Mouse (Mus musculus) forebrain, postnatal 0 days (tissue): ENCODE results near the gene Nr1h4. TPM values are rescaled to one million over a fixed set of nuclear protein-coding genes. Genes with fewer than 3 reads are reported as not detected.

Experiments used
- ATAC-seq: fragments of 200-750 bp; cut with Nextera tagmentation; 2 replicates; pipeline ENCODE4 v1.8.0; 2017; ENCODE audit warnings: mild to moderate bottlenecking, moderate library complexity
- DNase-seq: peaks from one replicate; pipeline ENCODE4 v3.0.0-alpha.2; 2015
- H3K27ac ChIP-seq: fragments of 300-500 bp; sonication (generic); 2 replicates; pipeline ENCODE4 v1.5.1; 2014; ENCODE audit warnings: low read depth, mild to moderate bottlenecking, antibody characterized with exemption, low read length, moderate library complexity, mixed read lengths
- H3K27me3 ChIP-seq: fragments of 300-500 bp; sonication (generic); 2 replicates; pipeline ENCODE4 v1.6.1; 2014; ENCODE audit warnings: mild to moderate bottlenecking, low read length, mixed read lengths; ENCODE audit not compliant: insufficient read depth
- H3K36me3 ChIP-seq: fragments of 300-500 bp; sonication (generic); 2 replicates; pipeline ENCODE4 v1.6.1; 2014; ENCODE audit warnings: mild to moderate bottlenecking, moderate library complexity; ENCODE audit not compliant: insufficient read depth
- H3K4me1 ChIP-seq: fragments of 300-500 bp; sonication (generic); 2 replicates; pipeline ENCODE4 v1.6.1; 2014; ENCODE audit warnings: antibody characterized with exemption; ENCODE audit not compliant: insufficient read depth
- H3K4me2 ChIP-seq: fragments of 300-500 bp; sonication (generic); 2 replicates; pipeline ENCODE4 v1.6.1; 2014; ENCODE audit warnings: low read depth, mild to moderate bottlenecking, moderate library complexity
- H3K4me3 ChIP-seq: fragments of 300-500 bp; sonication (generic); 2 replicates; pipeline ENCODE4 v1.5.1; 2014; ENCODE audit warnings: low read depth, low read length, mixed read lengths
- H3K9ac ChIP-seq: fragments of 300-500 bp; sonication (generic); 2 replicates; pipeline ENCODE4 v1.6.1; 2014; ENCODE audit warnings: mild to moderate bottlenecking
- H3K9me3 ChIP-seq: fragments of 300-500 bp; sonication (generic); 2 replicates; pipeline ENCODE4 v1.6.1; 2016; ENCODE audit warnings: low read length
- CTCF ChIP-seq: sonication (generic); IDR thresholded peaks from 2 replicates; pipeline ENCODE4 v1.5.1; 2016; ENCODE audit warnings: antibody characterized with exemption, control low read depth, low read depth
- WGBS: fragments of 180-500 bp; shearing (Covaris S2); extraction: QIAGEN DNeasy Blood & Tissue Kit; methylation state at CpG from one replicate; pipeline ENCODE4 v1.1.7; 2014; 5-methylcytosine and 5-hydroxymethylcytosine counted together
- polyA plus RNA-seq: library from polyadenylated mRNA; unstranded; fragments of >200 nt; fragmentation: Nextera tagmentation; extraction: Ambion mirVana; gene quantifications from 2 replicates; pipeline ENCODE4 v1.2.1, GENCODE M21; 2015
- total RNA-seq: library from RNA; depleted of rRNA; stranded (reverse); fragments of >200 nt; gene quantifications from 2 replicates; pipeline ENCODE4 v1.2.3, GENCODE M21; 2014

Gene Nr1h4
- total and polyA plus RNA-seq, 2 experiments from 2014 or later = not detected

GRCm38 (mm10) chr10:89521790-89522431 lies 11.5 kb downstream of the Nr1h4 start:
- H3K36me3 ChIP-seq = no peaks in the 10 kb centered on the region
- H3K4me1 ChIP-seq = no peaks in the 10 kb centered on the region
- no peak overlapping the region for H3K9ac ChIP-seq
- no peaks in the 10 kb centered on the region for H3K27me3 ChIP-seq
- no peak overlapping the region for H3K4me3 ChIP-seq
- H3K27ac ChIP-seq = no peak overlapping the region
- no peaks in the 10 kb centered on the region for H3K9me3 ChIP-seq
- no peak overlapping the region for H3K4me2 ChIP-seq
- WGBS = 91% methylated on average over 9 of the region's 9 CpGs
- ATAC-seq (no peak), DNase-seq (no peak)
- TF ChIP-seq CTCF = no peak

- Histone ChIP-seq H3K4me1 (no peaks in the 10 kb centered on the region), H3K4me3 (no peak overlapping the region), H3K9me3 (no peaks in the 10 kb centered on the region), H3K4me2 (no peak overlapping the region), H3K27me3 (no peaks in the 10 kb centered on the region), H3K27ac (no peak overlapping the region), H3K9ac (no peak overlapping the region), H3K36me3 (no peaks in the 10 kb centered on the region)
- no peak for ATAC-seq
- no peak for TF ChIP-seq CTCF
- 96% methylated on average over 4 of the region's 4 CpGs for WGBS
- no peak for DNase-seq
These were observed 13.0 kb downstream of the Nr1h4 start for GRCm38 (mm10) chr10:89520381-89520780.

GRCm38 (mm10) chr10:89519226-89519625 lies 14.2 kb downstream of the Nr1h4 start:
- H3K36me3 ChIP-seq = no peaks in the 10 kb centered on the region
- 85% methylated on average over 4 of the region's 4 CpGs for WGBS
- H3K27me3 ChIP-seq = no peaks in the 10 kb centered on the region
- no peaks in the 10 kb centered on the region for H3K9me3 ChIP-seq
- TF ChIP-seq CTCF = no peak
- no peak for DNase-seq
- H3K4me3 ChIP-seq = no peak overlapping the region
- no peak overlapping the region for H3K4me2 ChIP-seq
- ATAC-seq = no peak
- H3K4me1 ChIP-seq = no peaks in the 10 kb centered on the region
- H3K27ac ChIP-seq = no peak overlapping the region
- H3K9ac ChIP-seq = no peak overlapping the region

- Histone ChIP-seq H3K9me3 (no peaks in the 10 kb centered on the region), H3K4me2 (no peak overlapping the region), H3K4me1 (no peaks in the 10 kb centered on the region), H3K27me3 (no peaks in the 10 kb centered on the region), H3K9ac (no peak overlapping the region), H3K4me3 (no peak overlapping the region), H3K36me3 (no peaks in the 10 kb centered on the region), H3K27ac (no peak overlapping the region)
- TF ChIP-seq CTCF = no peak
- WGBS = 92% methylated on average over 2 of the region's 2 CpGs
- ATAC-seq (no peak), DNase-seq (no peak)
These were observed 15.0 kb downstream of the Nr1h4 start for GRCm38 (mm10) chr10:89518365-89518764.

GRCm38 (mm10) chr10:89515813-89516212 lies 17.6 kb downstream of the Nr1h4 start:
- no peaks in the 10 kb centered on the region for H3K9me3 ChIP-seq
- H3K4me1 ChIP-seq = no peaks in the 10 kb centered on the region
- H3K4me3 ChIP-seq = no peak overlapping the region
- ATAC-seq (no peak), DNase-seq (no peak)
- H3K4me2 ChIP-seq = no peak overlapping the region
- 58% methylated on average over 2 of the region's 2 CpGs for WGBS
- H3K27me3 ChIP-seq = no peaks in the 10 kb centered on the region
- TF ChIP-seq CTCF = no peak
- no peak overlapping the region for H3K9ac ChIP-seq
- no peak overlapping the region for H3K27ac ChIP-seq
- no peaks in the 10 kb centered on the region for H3K36me3 ChIP-seq

- Histone ChIP-seq H3K36me3 (no peaks in the 10 kb centered on the region), H3K9ac (no peak overlapping the region), H3K27me3 (no peaks in the 10 kb centered on the region), H3K4me2 (no peak overlapping the region), H3K27ac (no peak overlapping the region), H3K9me3 (no peaks in the 10 kb centered on the region), H3K4me1 (no peaks in the 10 kb centered on the region), H3K4me3 (no peak overlapping the region)
- ATAC-seq (no peak), DNase-seq (no peak)
- no peak for TF ChIP-seq CTCF
- WGBS = 73% methylated on average over 6 of the region's 6 CpGs
These were observed 20.8 kb downstream of the Nr1h4 start for GRCm38 (mm10) chr10:89512562-89512961.

- Histone ChIP-seq H3K4me3 (no peak overlapping the region), H3K36me3 (no peaks in the 10 kb centered on the region), H3K9me3 (no peaks in the 10 kb centered on the region), H3K4me2 (no peak overlapping the region), H3K4me1 (no peaks in the 10 kb centered on the region), H3K27me3 (no peaks in the 10 kb centered on the region), H3K27ac (no peak overlapping the region), H3K9ac (no peak overlapping the region)
- peak; percentile 16 for DNase-seq
- ATAC-seq = peak; percentile 27
- WGBS = 63% methylated on average over 2 of the region's 2 CpGs
- no peak for TF ChIP-seq CTCF
These were observed 22.8 kb downstream of the Nr1h4 start for GRCm38 (mm10) chr10:89510547-89510946.
